Mouse (Mus musculus) left cerebral cortex, postnatal 14 days (tissue): ENCODE results near the gene Zmym3. TPM values are rescaled to one million over a fixed set of nuclear protein-coding genes. Genes with fewer than 3 reads are reported as not detected.
A peak's percentile ranks its signal among the peaks of the same experiment; 100 is the strongest.

Experiments used
- DNase-seq, 2 experiments: peaks; one replicate each; pipeline ENCODE4 v3.0.0; 2021 to 2022; ENCODE audit warnings: low spot score in 2 of 2, mixed read lengths in 1 of 2
- intact Hi-C: fragments of 180-260 bp; cut with DNase I; formaldehyde crosslinking; loops from one replicate; pipeline ENCODE4 v1.15.1; 2025
- long read RNA-seq, 2 experiments: library from polyadenylated mRNA; stranded (forward); transcript quantifications; one replicate each; pipeline ENCODE4 v2.0.0; 2021
- total RNA-seq, 2 experiments: library from RNA; stranded (reverse); gene quantifications; 2 replicates each; pipeline ENCODE4 v1.2.3; 2021

The Zmym3 gene
- total RNA-seq = 100 to 1,000 TPM; 138 to 143 TPM
- long read RNA-seq, experiment 1, transcript Zmym3-207 (7 exons, 1,859 nt) = major isoform, 6 of 35 reads
- long read RNA-seq, experiment 1, partial matches to known transcripts = 17 of 35 reads
- long read RNA-seq, experiment 1, other reads (novel, unspliced or antisense) = 11 of 35 reads
- long read RNA-seq, experiment 2, partial matches to known transcripts = 11 of 34 reads
- long read RNA-seq, experiment 2, other reads (novel, unspliced or antisense) = 17 of 34 reads

- intact Hi-C loops = no loop called here
- no peak for DNase-seq
Measured at GRCm38 (mm10) chrX:101420700-101421095, at the start of gene Zmym3. Gene Zmym3 (minus strand): TSS chrX:101420849.

- intact Hi-C loops = loop anchor here (10.0 kb wide), 1 partner anchor 143 kb away; no protein-coding TSS in a partner anchor
- DNase-seq = no peak
Measured at GRCm38 (mm10) chrX:101451591-101451990, 30.9 kb upstream of the Zmym3 start.

GRCm38 (mm10) chrX:101451147-101451546 lies 30.5 kb upstream of the Zmym3 start:
- DNase-seq = no peak

GRCm38 (mm10) chrX:101448886-101449475 lies 28.3 kb upstream of the Zmym3 start, which contains the start of gene Itgb1bp2:
Gene Itgb1bp2 (plus strand): TSS chrX:101449088.
- intact Hi-C loops = no loop called here
- no peak for DNase-seq

More at GRCm38 (mm10) chrX:101451147-101451546, 30.5 kb upstream of the Zmym3 start:
- intact Hi-C loops = loop anchor here (10.0 kb wide), 1 partner anchor 144 kb away; no protein-coding TSS in a partner anchor

GRCm38 (mm10) chrX:101429976-101430375 lies 9.3 kb upstream of the Zmym3 start:
- intact Hi-C loops = no loop called here
- DNase-seq = no peak

- DNase-seq = peak; percentile 85 to 95
- intact Hi-C loops = no loop called here
Measured at GRCm38 (mm10) chrX:101429142-101429949, 8.7 kb upstream of the Zmym3 start, which contains the start of gene Nono. Gene Nono (plus strand): TSS chrX:101429318.

GRCm38 (mm10) chrX:101428785-101429141 lies 8.1 kb upstream of the Zmym3 start:
- intact Hi-C loops = no loop called here
- DNase-seq = no peak

GRCm38 (mm10) chrX:101427774-101428173 lies 7.1 kb upstream of the Zmym3 start:
- intact Hi-C loops = no loop called here
- DNase-seq = no peak

GRCm38 (mm10) chrX:101423462-101423861 lies 2.8 kb upstream of the Zmym3 start:
- intact Hi-C loops = no loop called here
- peak in 1 of 2 experiments; percentile 14 for DNase-seq

GRCm38 (mm10) chrX:101419725-101420699 lies 637 bp downstream of the Zmym3 start:
- intact Hi-C loops = loop anchor here (10.0 kb wide), 2 partner anchors 55 to 285 kb away; no protein-coding TSS in a partner anchor
- peak; percentile 87 to 88 for DNase-seq

- intact Hi-C loops = loop anchor here (10.0 kb wide), 2 partner anchors 56 to 284 kb away; no protein-coding TSS in a partner anchor
- DNase-seq = peak; percentile 39 to 63
Measured at GRCm38 (mm10) chrX:101418946-101419724, 1.5 kb downstream of the Zmym3 start.

- DNase-seq = no peak
- intact Hi-C loops = no loop called here
Measured at GRCm38 (mm10) chrX:101396459-101396858, 24.2 kb downstream of the Zmym3 start.

- intact Hi-C loops = no loop called here
- DNase-seq = no peak
Measured at GRCm38 (mm10) chrX:101394341-101394740, 26.3 kb downstream of the Zmym3 start.

- DNase-seq = peak; percentile 27 to 60
- intact Hi-C loops = no loop called here
Measured at GRCm38 (mm10) chrX:101388866-101389537, 31.6 kb downstream of the Zmym3 start.

- intact Hi-C loops = no loop called here
- no peak for DNase-seq
Measured at GRCm38 (mm10) chrX:101386222-101386621, 34.4 kb downstream of the Zmym3 start.

- no peak for DNase-seq
- intact Hi-C loops = no loop called here
Measured at GRCm38 (mm10) chrX:101384439-101385137, 36.1 kb downstream of the Zmym3 start.

- intact Hi-C loops = no loop called here
- no peak for DNase-seq
Measured at GRCm38 (mm10) chrX:101383455-101383854, 37.2 kb downstream of the Zmym3 start.
